Mouse (Mus musculus) layer of hippocampus, postnatal 14 days (tissue): ENCODE results near the gene Tmtc4. TPM values are rescaled to one million over a fixed set of nuclear protein-coding genes. Genes with fewer than 3 reads are reported as not detected.
A peak's percentile ranks its signal among the peaks of the same experiment; 100 is the strongest.

Experiments used
- DNase-seq, 2 experiments: peaks; one replicate each; pipeline ENCODE4 v3.0.0; 2021 to 2022; ENCODE audit warnings: low spot score in 2 of 2, mixed read lengths in 1 of 2
- total RNA-seq, 2 experiments: library from RNA; stranded (reverse); gene quantifications; 2 replicates each; pipeline ENCODE4 v1.2.3; 2021

Gene Tmtc4
- total RNA-seq, 2 experiments from 2014 or later = 16.0 to 18.4 TPM

- DNase-seq = peak; percentile 75 to 93
These were observed 107.7 kb downstream of the Tmtc4 start for GRCm38 (mm10) chr14:122876163-122876562.

DNA sequence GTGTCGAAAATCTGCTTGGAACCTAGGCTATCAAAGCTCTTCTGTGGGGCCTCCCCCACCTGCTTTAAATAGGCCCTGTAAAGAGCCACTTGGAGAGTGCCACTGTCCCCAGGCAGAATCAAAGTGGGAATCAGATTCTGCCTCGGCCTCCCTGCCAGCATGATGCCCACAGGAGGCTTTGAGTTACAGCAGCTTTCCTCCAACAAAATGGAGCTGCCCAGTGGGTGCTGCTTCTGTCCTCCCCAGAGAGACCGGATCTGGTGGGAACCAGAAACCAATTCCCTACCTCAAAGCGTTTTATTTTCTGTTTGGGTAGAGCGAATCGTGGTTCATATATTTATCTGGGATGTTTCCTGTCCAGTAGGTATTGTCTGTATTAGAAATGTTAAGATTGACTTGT, 108.2 kb downstream of the Tmtc4 start:
- no peak for DNase-seq

DNA sequence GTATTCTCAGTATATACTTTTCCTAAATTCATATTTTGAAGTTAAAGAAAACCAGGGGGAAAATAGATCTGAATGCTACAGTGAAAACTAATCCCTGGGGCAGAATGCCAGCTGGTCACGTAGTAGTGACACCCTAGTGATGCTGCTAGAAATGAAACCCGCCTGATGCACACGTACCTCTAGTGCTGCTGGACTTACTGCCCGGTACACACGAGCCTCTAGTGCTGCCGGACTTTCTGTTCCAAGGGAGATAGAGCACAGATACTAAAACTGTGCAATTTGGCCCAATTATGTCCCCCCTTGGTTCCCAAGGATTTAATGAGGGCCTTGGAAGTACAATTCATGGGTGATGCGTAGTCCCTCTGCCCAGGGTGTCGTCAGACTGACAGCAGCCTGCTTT, 108.8 kb downstream of the Tmtc4 start:
- no peak for DNase-seq

DNA sequence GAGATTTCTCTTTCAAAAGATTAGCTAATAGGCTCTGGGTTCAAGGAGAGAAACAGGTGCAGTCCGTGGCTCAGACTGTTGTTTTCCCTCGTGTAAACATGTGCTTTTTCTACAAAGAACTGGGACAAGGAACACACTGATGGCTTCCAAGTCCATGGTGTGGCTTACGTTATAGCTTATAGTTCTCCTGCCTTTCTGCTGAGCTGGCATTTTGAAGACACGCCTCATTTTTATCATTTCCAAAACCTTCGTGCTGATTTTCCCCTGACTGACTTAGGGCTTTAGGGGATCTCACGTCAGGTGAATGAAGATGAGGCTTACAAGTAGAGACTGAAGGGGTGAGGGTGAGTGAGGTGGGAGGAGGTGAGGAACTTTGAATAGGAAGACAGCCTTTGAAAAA, 111.2 kb downstream of the Tmtc4 start:
- DNase-seq = no peak

DNA sequence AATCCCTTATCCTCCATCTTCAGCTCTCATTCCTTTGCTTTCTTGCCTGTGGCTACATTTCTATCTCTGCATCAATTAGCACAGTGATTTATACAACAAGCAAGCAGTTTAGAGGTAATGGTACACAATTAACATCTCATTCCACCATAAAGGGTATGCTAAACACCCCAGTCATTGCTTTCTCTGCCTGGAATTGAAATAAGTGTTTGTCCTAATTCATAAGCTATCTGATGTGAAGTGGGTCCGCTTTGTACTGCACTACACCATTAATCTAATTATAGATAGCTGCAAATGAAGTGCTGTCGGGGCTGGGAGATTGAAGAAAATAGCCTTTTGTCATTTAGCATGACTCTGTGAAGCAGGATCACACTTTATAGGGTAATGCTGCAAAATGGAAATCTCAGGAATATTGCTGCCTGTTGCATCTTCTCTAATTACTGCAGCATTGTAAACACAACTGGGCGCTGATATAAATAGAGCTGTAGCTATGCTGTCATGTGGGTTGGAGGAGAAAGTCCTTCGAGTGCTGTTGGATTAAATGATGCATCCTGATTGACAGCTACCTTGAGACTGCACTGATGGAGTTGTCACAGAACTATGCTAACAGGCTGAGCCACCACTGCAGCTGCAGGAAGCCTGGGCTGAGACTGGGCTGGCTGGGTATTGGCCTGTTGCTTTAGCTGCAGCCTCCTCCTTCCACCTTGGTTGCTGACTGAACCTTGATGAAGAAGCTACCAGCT, 111.8 kb downstream of the Tmtc4 start:
- DNase-seq = no peak

GRCm38 (mm10) chr14:122869831-122870230, 114.0 kb downstream of the Tmtc4 start:
- no peak for DNase-seq

Other genes with a start within 250 kb of the Tmtc4 start
- gene Ggact, start 70.3 kb downstream of the Tmtc4 start, total RNA-seq = 10 to 100 TPM; 22.2 to 23.3 TPM